Mouse (Mus musculus) megakaryocyte progenitor cell, adult 5-6 weeks (primary cell): ENCODE results near the gene Susd4. TPM values are rescaled to one million over a fixed set of nuclear protein-coding genes. Genes with fewer than 3 reads are reported as not detected.

ENCODE experiments used
- ATAC-seq: replicated peaks from 2 replicates; pipeline ENCODE4 v1.8.0; 2016; ENCODE audit warnings: mild to moderate bottlenecking, moderate TSS enrichment, inconsistent platforms; ENCODE audit not compliant: poor library complexity
- total RNA-seq, 2 experiments: library from RNA; stranded (forward) in 1 of 2; stranded (reverse) in 1 of 2; fragments of 157-497, 149-512 nt in 1 of 2; fragments of 200-1000 nt in 1 of 2; gene quantifications; 2 replicates each; pipeline versions ENCODE4 v1.2.3 to v1.2.4; 2015 to 2017

Susd4 gene
- total RNA-seq, 2 experiments from 2014 or later, result not detected

GRCm38 (mm10) chr1:182784784-182785183 is 21.1 kb downstream of the Susd4 start:
- no peak for ATAC-seq

GRCm38 (mm10) chr1:182785504-182785903 is 21.8 kb downstream of the Susd4 start:
- no peak for ATAC-seq

GRCm38 (mm10) chr1:182787030-182787429 is 23.4 kb downstream of the Susd4 start:
- ATAC-seq, result no peak

GRCm38 (mm10) chr1:182788896-182789295 is 25.2 kb downstream of the Susd4 start:
- ATAC-seq, result no peak

- ATAC-seq, result peak; percentile 93
These were observed 28.9 kb downstream of the Susd4 start for GRCm38 (mm10) chr1:182792521-182793071.

- no peak for ATAC-seq
These were observed 30.6 kb downstream of the Susd4 start for GRCm38 (mm10) chr1:182794221-182794620.

GRCm38 (mm10) chr1:182794628-182795027 is 31.0 kb downstream of the Susd4 start:
- no peak for ATAC-seq

GRCm38 (mm10) chr1:182797048-182797447 is 33.4 kb downstream of the Susd4 start:
- no peak for ATAC-seq

GRCm38 (mm10) chr1:182801590-182801989 is 37.9 kb downstream of the Susd4 start:
- ATAC-seq, result peak; percentile 76

- ATAC-seq, result no peak
These were observed 39.2 kb downstream of the Susd4 start for GRCm38 (mm10) chr1:182802891-182803290.

- ATAC-seq, result no peak
These were observed 50.3 kb downstream of the Susd4 start for GRCm38 (mm10) chr1:182813991-182814390.

- no peak for ATAC-seq
These were observed 50.9 kb downstream of the Susd4 start for GRCm38 (mm10) chr1:182814566-182814965.

GRCm38 (mm10) chr1:182817106-182817505 is 53.4 kb downstream of the Susd4 start:
- ATAC-seq, result no peak

- ATAC-seq, result no peak
These were observed 54.0 kb downstream of the Susd4 start for GRCm38 (mm10) chr1:182817624-182818023.

GRCm38 (mm10) chr1:182818931-182819330 is 55.3 kb downstream of the Susd4 start:
- ATAC-seq, result peak; percentile 55

- no peak for ATAC-seq
These were observed 59.1 kb downstream of the Susd4 start for GRCm38 (mm10) chr1:182822729-182823128.

GRCm38 (mm10) chr1:182823723-182824421 is 60.2 kb downstream of the Susd4 start:
- ATAC-seq, result no peak

GRCm38 (mm10) chr1:182826557-182826956 is 62.9 kb downstream of the Susd4 start:
- no peak for ATAC-seq

GRCm38 (mm10) chr1:182838061-182838460 is 74.4 kb downstream of the Susd4 start:
- no peak for ATAC-seq

- ATAC-seq, result no peak
These were observed 75.8 kb downstream of the Susd4 start for GRCm38 (mm10) chr1:182839332-182839929.

GRCm38 (mm10) chr1:182840011-182840410 is 76.4 kb downstream of the Susd4 start:
- no peak for ATAC-seq

GRCm38 (mm10) chr1:182840606-182841005 is 76.9 kb downstream of the Susd4 start:
- no peak for ATAC-seq
